Comparison of ENCODE assay signal across 9 mouse cellular contexts in genomic region chr5:111408470-111409105, GRCm38 (mm10). TPM values are rescaled to one million over a fixed set of nuclear protein-coding genes. Genes with fewer than 3 reads are reported as not detected.
DNase-seq lines count a peak whose midpoint lies in the region; ATAC-seq and TF ChIP-seq lines count a peak whose summit lies in the region.
"Had no signal": no experiment of that assay in that cellular context is flagged by ENCODE, and none has a peak within 500 bp of the region (broad histone marks: within the 10 kb centered on the region; RNA-seq: fewer than 3 reads in every experiment).

No protein-coding gene starts in this region.

- no peak for TF ChIP-seq CTCF in gastrocnemius, adult 2 months (IDR thresholded peaks at IDR 0.05)
- no peak for TF ChIP-seq CTCF in thymus, adult 2 months (IDR thresholded peaks at IDR 0.05; ENCODE audit: borderline replicate concordance, control insufficient read depth, extremely low read depth, insufficient read depth, low read length, poor library complexity)

- peak; percentile 67 for ATAC-seq in embryonic facial prominence, embryonic 13.5 days (ENCODE audit: insufficient number of reproducible peaks, insufficient read depth, low FRiP score, low TSS enrichment, low read depth)
- peak; percentile 81 for ATAC-seq in intestine, embryonic 16.5 days
- peak; percentile 67 for ATAC-seq in midbrain, embryonic 13.5 days

- H3K27me3 ChIP-seq in embryonic facial prominence, embryonic 13.5 days, result 0 out of 2 replicates have a peak, but pooled peaks cover 4% of the 10 kb centered on the region
- no peaks in the 10 kb centered on the region for H3K27me3 ChIP-seq in intestine, embryonic 16.5 days (replicated peaks; ENCODE audit: control insufficient read depth, insufficient read depth, low read length)
- H3K27me3 ChIP-seq in midbrain, embryonic 13.5 days, result peaks cover 18% of the 10 kb centered on the region; the same call in 1 of the 2 replicates
- no peaks in the 10 kb centered on the region for H3K27me3 ChIP-seq in thymus, adult 2 months (ENCODE audit: control insufficient read depth, insufficient read depth, low read length)

- peaks cover 29% of the 10 kb centered on the region for H3K4me1 ChIP-seq in embryonic facial prominence, embryonic 13.5 days
- H3K4me1 ChIP-seq in intestine, embryonic 16.5 days (ENCODE audit: control insufficient read depth, insufficient read depth, low read length), result peaks cover 6% of the 10 kb centered on the region
- H3K4me1 ChIP-seq in midbrain, embryonic 13.5 days (replicated peaks), result peaks cover 19% of the 10 kb centered on the region
- no peaks in the 10 kb centered on the region for H3K4me1 ChIP-seq in thymus, adult 2 months (replicated peaks; ENCODE audit: control insufficient read depth, insufficient read depth, low read length)

- intact Hi-C loops in gastrocnemius, adult 2 months (cut with DNase I), result no loop called here

- H3K9me3 ChIP-seq in embryonic facial prominence, embryonic 13.5 days, result no peaks in the 10 kb centered on the region
- H3K9me3 ChIP-seq in intestine, embryonic 16.5 days (ENCODE audit: control insufficient read depth, low read length), result no peaks in the 10 kb centered on the region
- H3K9me3 ChIP-seq in midbrain, embryonic 13.5 days, result no peaks in the 10 kb centered on the region
- H3K9me3 ChIP-seq: liver, embryonic 13.5 days had no signal

- peak overlapping the region; percentile 91 for H3K27ac ChIP-seq in embryonic facial prominence, embryonic 13.5 days
- H3K27ac ChIP-seq in gastrocnemius, adult 2 months, result peak overlapping the region; percentile 69
- peak overlapping the region; percentile 79 for H3K27ac ChIP-seq in intestine, embryonic 16.5 days (ENCODE audit: low read length)
- peak overlapping the region; percentile 26; the same call in 1 of the 2 replicates for H3K27ac ChIP-seq in midbrain, embryonic 13.5 days
- no peak overlapping the region for H3K27ac ChIP-seq in thymus, adult 2 months (ENCODE audit: control insufficient read depth, insufficient read depth, low read length)
- H3K27ac ChIP-seq: liver, embryonic 13.5 days had no signal

- H3K36me3 ChIP-seq in embryonic facial prominence, embryonic 13.5 days, result no peaks in the 10 kb centered on the region
- no peaks in the 10 kb centered on the region for H3K36me3 ChIP-seq in intestine, embryonic 16.5 days (ENCODE audit: control insufficient read depth, insufficient read depth, low read length)
- H3K36me3 ChIP-seq in midbrain, embryonic 13.5 days, result no peaks in the 10 kb centered on the region
- no peaks in the 10 kb centered on the region for H3K36me3 ChIP-seq in thymus, adult 2 months (ENCODE audit: control insufficient read depth, insufficient read depth, low read length)
- H3K36me3 ChIP-seq: liver, embryonic 13.5 days had no signal

- DNase-seq in gastrocnemius, adult 2 months, result peak; percentile 77
- no peak for DNase-seq in cerebellum, adult 11-12 months
- no peak for DNase-seq in adrenal gland, postnatal 36 days
- no peak for DNase-seq in thymus, adult 2 months
- DNase-seq in embryo, embryonic 10.5 days (ENCODE audit: low spot score), result no peak
- DNase-seq: liver, embryonic 13.5 days had no signal

- H3K4me3 ChIP-seq in embryonic facial prominence, embryonic 13.5 days, result peak overlapping the region; percentile 15; the same call in 1 of the 2 replicates
- no peak overlapping the region for H3K4me3 ChIP-seq in gastrocnemius, adult 2 months
- H3K4me3 ChIP-seq in intestine, embryonic 16.5 days (ENCODE audit: low read length), result no peak overlapping the region
- no peak overlapping the region for H3K4me3 ChIP-seq in midbrain, embryonic 13.5 days (replicated peaks)
- no peak overlapping the region for H3K4me3 ChIP-seq in thymus, adult 2 months (ENCODE audit: control insufficient read depth, insufficient read depth, low read length)
- H3K4me3 ChIP-seq: liver, embryonic 13.5 days had no signal

- peak overlapping the region; percentile 53; the same call in 1 of the 2 replicates for H3K9ac ChIP-seq in embryonic facial prominence, embryonic 13.5 days
- peak overlapping the region; percentile 47; the same call in 1 of the 2 replicates for H3K9ac ChIP-seq in intestine, embryonic 16.5 days (ENCODE audit: low read depth, low read length)
- H3K9ac ChIP-seq in midbrain, embryonic 13.5 days (replicated peaks), result 0 out of 2 replicates have a peak overlapping the region, but pooled peaks have one; percentile 5
- H3K9ac ChIP-seq: liver, embryonic 13.5 days had no signal

- 4% methylated on average over 14 of the region's 14 CpGs for WGBS in embryonic facial prominence, embryonic 13.5 days
- 10% methylated on average over 14 of the region's 14 CpGs for WGBS in intestine, embryonic 16.5 days
- 23% methylated on average over 14 of the region's 14 CpGs for WGBS in midbrain, embryonic 13.5 days
- WGBS in thymus, adult 2 months, result 85% methylated on average over 14 of the region's 14 CpGs

- TF ChIP-seq POLR2A in thymus, adult 2 months (IDR thresholded peaks at IDR 0.05; ENCODE audit: control insufficient read depth, extremely low read depth, insufficient read depth, low read length, poor library complexity), result no peak

- H3K4me2 ChIP-seq in embryonic facial prominence, embryonic 13.5 days, result peak overlapping the region; percentile 50
- H3K4me2 ChIP-seq in intestine, embryonic 16.5 days (ENCODE audit: low read depth, low read length), result no peak overlapping the region
- H3K4me2 ChIP-seq in midbrain, embryonic 13.5 days (replicated peaks), result no peak overlapping the region
- H3K4me2 ChIP-seq: liver, embryonic 13.5 days had no signal

RNA-seq across cellular contexts. Expression of gene Mn1, which starts 8.6 kb away (rescaled TPM):
- 46.6 and 51.3 TPM in 2 replicates for polyA plus RNA-seq in embryonic facial prominence, embryonic 13.5 days (2015; fragmentation: Nextera tagmentation; extraction: Ambion mirVana)
- total RNA-seq in gastrocnemius, adult 2 months (2021), result 10 to 100 TPM; 43.9 to 85.9 TPM
- polyA plus RNA-seq in intestine, embryonic 16.5 days (2015; fragmentation: Nextera tagmentation; extraction: Ambion mirVana), result 7.2 and 7.4 TPM in 2 replicates
- 60.2 and 73.1 TPM in 2 replicates for polyA plus RNA-seq in midbrain, embryonic 13.5 days (2015; fragmentation: Nextera tagmentation; extraction: Ambion mirVana)
- 1 to 10 TPM; 3.2 to 4.7 TPM for total RNA-seq in adrenal gland, postnatal 36 days (2021)
- 2.4 and 3.4 TPM in 2 replicates for polyA plus RNA-seq in thymus, adult 2 months (2012; rRNA removed)
